Mouse (Mus musculus): ENCODE results near the gene Tuba4a. TPM values are rescaled to one million over a fixed set of nuclear protein-coding genes. Genes with fewer than 3 reads are reported as not detected.
A peak's percentile ranks its signal among the peaks of the same experiment; 100 is the strongest.

The Tuba4a gene
- polyA plus RNA-seq, 1 experiment from 2014 or later: 12.9 TPM

GRCm38 (mm10) chr1:75168472-75169464, 50.9 kb downstream of the Tuba4a start, which contains the start of gene Zfand2b:
Gene Zfand2b, plus strand, starts transcription at chr1:75168646.
- peak within 1 kb of the TSS; percentile 67 for H3K9ac ChIP-seq (ENCODE audit: low read length)
- peak; percentile 97 for ATAC-seq (replicated peaks; ENCODE audit: low FRiP score)
- H3K27me3 ChIP-seq (ENCODE audit: control insufficient read depth, insufficient read depth, low read length): no peaks in the 10 kb centered on the region
- peak within 1 kb of the TSS; percentile 71 for H3K4me3 ChIP-seq (ENCODE audit: low read depth, low read length)
- H3K27ac ChIP-seq (ENCODE audit: low read depth, low read length): peak within 1 kb of the TSS; percentile 77; the same call in 1 of the 2 replicates
- no peaks in the 10 kb centered on the region; the same call in 1 of the 2 replicates for H3K4me1 ChIP-seq (replicated peaks; ENCODE audit: control insufficient read depth, insufficient read depth, low read length)
- WGBS: under 1% methylated on average over 54 of the region's 59 CpGs
- peaks cover 3% of the 10 kb centered on the region; the same call in 1 of the 2 replicates for H3K36me3 ChIP-seq (ENCODE audit: control insufficient read depth, insufficient read depth, low read length)
- H3K9me3 ChIP-seq (ENCODE audit: control insufficient read depth, low read length): no peaks in the 10 kb centered on the region
- peak within 1 kb of the TSS; percentile 53 for H3K4me2 ChIP-seq (ENCODE audit: low read depth, low read length, severe bottlenecking)
- DNase-seq (ENCODE audit: low spot score): peak; percentile 99

GRCm38 (mm10) chr1:75168093-75168471, 51.6 kb downstream of the Tuba4a start:
- peak overlapping the region; percentile 67 for H3K9ac ChIP-seq (ENCODE audit: low read length)
- no peak overlapping the region for H3K27ac ChIP-seq (ENCODE audit: low read depth, low read length)
- no peaks in the 10 kb centered on the region for H3K36me3 ChIP-seq (ENCODE audit: control insufficient read depth, insufficient read depth, low read length)
- no peaks in the 10 kb centered on the region for H3K27me3 ChIP-seq (ENCODE audit: control insufficient read depth, insufficient read depth, low read length)
- DNase-seq (ENCODE audit: low spot score) (no peak), ATAC-seq (replicated peaks; ENCODE audit: low FRiP score) (peak; percentile 18; the same call in 1 of the 2 replicates)
- peak overlapping the region; percentile 53 for H3K4me2 ChIP-seq (ENCODE audit: low read depth, low read length, severe bottlenecking)
- 8% methylated on average over 7 of the region's 7 CpGs for WGBS
- H3K4me3 ChIP-seq (ENCODE audit: low read depth, low read length): peak overlapping the region; percentile 71
- no peaks in the 10 kb centered on the region; the same call in 1 of the 2 replicates for H3K4me1 ChIP-seq (replicated peaks; ENCODE audit: control insufficient read depth, insufficient read depth, low read length)
- no peaks in the 10 kb centered on the region for H3K9me3 ChIP-seq (ENCODE audit: control insufficient read depth, low read length)

Small RNA genes lying within 50 kb of the gene (microRNA-seq; reads per million reads assigned to microRNA genes)
- not detected for gene Gm27943 (ENCODE audit: insufficient number of aligned reads)

Other genes with a start within 250 kb of the Tuba4a start
- gene Nhej1, start 94.7 kb downstream of the Tuba4a start, polyA plus RNA-seq (2014; fragmentation: Nextera tagmentation; extraction: Ambion mirVana): 9.1 and 12.7 TPM in 2 replicates
- gene Slc23a3, start 86.0 kb downstream of the Tuba4a start, polyA plus RNA-seq (2014; fragmentation: Nextera tagmentation; extraction: Ambion mirVana): 0.15 TPM in 1 of 2 replicates, not detected in the other
- gene Cnppd1, start 77.2 kb downstream of the Tuba4a start, polyA plus RNA-seq (2014; fragmentation: Nextera tagmentation; extraction: Ambion mirVana): 48.4 and 49.1 TPM in 2 replicates
- 58.9 and 65.6 TPM in 2 replicates for gene Retreg2, start 77.1 kb downstream of the Tuba4a start, polyA plus RNA-seq (2014; fragmentation: Nextera tagmentation; extraction: Ambion mirVana)
- 27.9 and 31.7 TPM in 2 replicates for gene Zfand2b, start 51.2 kb downstream of the Tuba4a start, polyA plus RNA-seq (2014; fragmentation: Nextera tagmentation; extraction: Ambion mirVana)
- 27.4 and 30.2 TPM in 2 replicates for gene Abcb6, start 39.5 kb downstream of the Tuba4a start, polyA plus RNA-seq (2014; fragmentation: Nextera tagmentation; extraction: Ambion mirVana)
- gene Ankzf1, start 27.7 kb downstream of the Tuba4a start, polyA plus RNA-seq (2014; fragmentation: Nextera tagmentation; extraction: Ambion mirVana): 18.9 and 19.0 TPM in 2 replicates
- gene Atg9a, start 27.7 kb downstream of the Tuba4a start, polyA plus RNA-seq (2014; fragmentation: Nextera tagmentation; extraction: Ambion mirVana): 19.6 and 23.5 TPM in 2 replicates
- 18.5 and 20.9 TPM in 2 replicates for gene Glb1l, start 9.1 kb downstream of the Tuba4a start, polyA plus RNA-seq (2014; fragmentation: Nextera tagmentation; extraction: Ambion mirVana)
- gene Stk16, start 9.0 kb downstream of the Tuba4a start, polyA plus RNA-seq (2014; fragmentation: Nextera tagmentation; extraction: Ambion mirVana): 111 and 127 TPM in 2 replicates
- gene A630095N17Rik, start 12.2 kb upstream of the Tuba4a start, polyA plus RNA-seq (2014; fragmentation: Nextera tagmentation; extraction: Ambion mirVana): not detected in 2 replicates
- 22.2 and 22.6 TPM in 2 replicates for gene Dnajb2, start 16.5 kb upstream of the Tuba4a start, polyA plus RNA-seq (2014; fragmentation: Nextera tagmentation; extraction: Ambion mirVana)
- 3.7 and 4.3 TPM in 2 replicates for gene Ptprn, start 44.6 kb upstream of the Tuba4a start, polyA plus RNA-seq (2014; fragmentation: Nextera tagmentation; extraction: Ambion mirVana)
- 14.9 and 15.8 TPM in 2 replicates for gene Resp18, start 58.5 kb upstream of the Tuba4a start, polyA plus RNA-seq (2014; fragmentation: Nextera tagmentation; extraction: Ambion mirVana)
- gene Dnpep, start 98.1 kb upstream of the Tuba4a start, polyA plus RNA-seq (2014; fragmentation: Nextera tagmentation; extraction: Ambion mirVana): 125 and 129 TPM in 2 replicates
- gene Des, start 140.5 kb upstream of the Tuba4a start, polyA plus RNA-seq (2014; fragmentation: Nextera tagmentation; extraction: Ambion mirVana): 0.86 and 1.5 TPM in 2 replicates
- gene Speg, start 155.4 kb upstream of the Tuba4a start, polyA plus RNA-seq (2014; fragmentation: Nextera tagmentation; extraction: Ambion mirVana): 14.1 and 16.0 TPM in 2 replicates
- 46.3 and 47.2 TPM in 2 replicates for gene Gmppa, start 216.1 kb upstream of the Tuba4a start, polyA plus RNA-seq (2014; fragmentation: Nextera tagmentation; extraction: Ambion mirVana)
- gene Asic4, start 230.6 kb upstream of the Tuba4a start, polyA plus RNA-seq (2014; fragmentation: Nextera tagmentation; extraction: Ambion mirVana): 0.61 TPM in 2 replicates